Mouse (Mus musculus) embryonic facial prominence, embryonic 10.5 days (tissue): ENCODE measurements around the gene Mtfr1l. TPM values are rescaled to one million over a fixed set of nuclear protein-coding genes. Genes with fewer than 3 reads are reported as not detected.
A peak's percentile ranks its signal among the peaks of the same experiment; 100 is the strongest.

Experiments used
- DNase-seq: peaks from one replicate; pipeline ENCODE4 v3.0.0-alpha.2; 2017; ENCODE audit warnings: low spot score
- H3K27ac ChIP-seq: fragments of 300-500 bp; sonication (generic); replicated peaks from 2 replicates; pipeline ENCODE4 v1.5.1; 2016; ENCODE audit warnings: mild to moderate bottlenecking
- H3K27me3 ChIP-seq: fragments of 300-500 bp; sonication (generic); replicated peaks from 2 replicates; pipeline ENCODE4 v1.6.1; 2016; ENCODE audit warnings: low read depth, mild to moderate bottlenecking; ENCODE audit not compliant: poor library complexity, severe bottlenecking
- H3K36me3 ChIP-seq: fragments of 300-500 bp; sonication (generic); replicated peaks from 2 replicates; pipeline ENCODE4 v1.6.1; 2016; ENCODE audit warnings: mild to moderate bottlenecking, moderate library complexity
- H3K4me1 ChIP-seq: fragments of 300-500 bp; sonication (generic); 2 replicates; pipeline ENCODE4 v1.6.1; 2016
- H3K4me3 ChIP-seq: fragments of 300-500 bp; sonication (generic); 2 replicates; pipeline ENCODE4 v1.5.1; 2016; ENCODE audit warnings: mild to moderate bottlenecking, moderate library complexity
- H3K9me3 ChIP-seq: fragments of 300-500 bp; sonication (generic); 2 replicates; pipeline ENCODE4 v1.6.1; 2016; ENCODE audit warnings: mild to moderate bottlenecking
- WGBS: fragments of 180-500 bp; shearing (Covaris S2); methylation state at CpG from one replicate; pipeline ENCODE4 v1.1.7; 2016; 5-methylcytosine and 5-hydroxymethylcytosine counted together
- polyA plus RNA-seq: library from polyadenylated mRNA; unstranded; fragments of >200 nt; fragmentation: Nextera tagmentation; extraction: Ambion mirVana; gene quantifications from 2 replicates; pipeline ENCODE4 v1.2.1, GENCODE M21; 2016

Mtfr1l gene
- polyA plus RNA-seq, 1 experiment from 2014 or later = 114 TPM

DNA sequence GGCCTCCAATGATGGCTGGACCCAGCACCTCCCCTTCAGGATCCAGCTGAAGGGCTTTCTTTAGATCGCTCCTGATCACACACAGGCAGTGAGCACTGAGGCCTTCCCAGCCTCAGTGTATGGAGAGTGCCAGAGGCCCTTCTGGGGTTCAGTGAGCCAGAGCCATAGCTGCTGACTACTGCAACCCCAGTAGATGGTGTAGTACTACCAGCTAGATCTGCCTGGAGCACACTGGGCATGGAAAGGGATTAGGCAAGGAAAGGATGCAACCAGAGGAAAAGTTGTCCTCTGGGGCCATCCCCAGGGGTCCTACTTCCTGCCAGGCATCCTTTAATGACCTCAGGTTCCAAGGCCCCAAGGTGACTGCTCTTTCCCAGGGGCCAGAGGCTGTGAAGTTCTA is 18.4 kb upstream of the Mtfr1l start:
- DNase-seq = no peak
- WGBS = 72% methylated on average over 1 of the region's 1 CpGs
- Histone ChIP-seq H3K9me3 (peaks cover 9% of the 10 kb centered on the region), H3K27me3 (no peaks in the 10 kb centered on the region), H3K4me1 (peaks cover 30% of the 10 kb centered on the region), H3K36me3 (peaks cover 25% of the 10 kb centered on the region), H3K4me3 (no peak overlapping the region), H3K27ac (no peak overlapping the region)

DNA sequence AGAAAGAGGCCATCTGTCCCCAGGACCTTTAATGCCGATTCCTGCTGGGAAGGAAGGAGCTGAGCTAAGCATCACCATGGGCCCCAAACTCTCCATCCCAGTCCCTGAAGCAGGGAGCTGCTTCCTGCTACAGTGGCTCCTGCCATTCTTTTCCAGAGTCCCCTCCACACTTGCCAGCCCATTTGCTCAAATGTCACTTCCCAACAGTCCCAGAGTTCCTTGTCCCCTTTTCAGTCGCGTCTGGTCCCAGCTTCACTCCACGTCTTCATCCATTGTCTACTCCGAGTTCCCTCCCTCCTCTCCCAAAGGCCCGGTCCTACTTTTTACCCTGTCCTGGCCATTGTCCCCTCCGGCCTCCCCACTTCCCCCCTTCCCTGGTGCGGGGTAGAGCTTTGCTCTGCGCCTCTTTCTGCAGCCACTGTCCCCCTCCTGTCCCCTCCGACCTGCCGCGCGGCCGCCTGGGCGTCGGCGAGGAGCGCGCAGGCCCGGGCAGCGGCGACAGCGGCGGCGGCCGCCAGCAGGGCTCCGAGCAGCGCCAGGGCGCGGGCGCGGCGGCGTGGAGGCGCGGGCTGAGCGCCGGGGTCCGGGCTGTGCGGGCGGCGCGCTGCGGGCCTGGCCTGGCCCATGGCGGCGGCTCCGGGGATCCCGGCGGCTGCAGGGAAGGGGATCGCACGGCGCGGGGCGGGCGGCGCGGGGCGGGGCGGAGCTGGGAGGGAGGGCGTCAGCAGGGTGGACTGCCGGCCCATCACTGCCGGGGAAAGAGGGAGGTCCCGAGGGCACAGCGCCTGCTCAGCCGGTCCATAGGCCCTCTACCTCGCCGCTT is 16.5 kb upstream of the Mtfr1l start, which contains the start of gene Selenon:
Gene Selenon (minus strand): TSS at position 673 of the 823 bp plus-strand sequence.
- Histone ChIP-seq H3K4me3 (peak within 1 kb of the TSS; percentile 78), H3K36me3 (peaks cover 44% of the 10 kb centered on the region), H3K27ac (peak within 1 kb of the TSS; percentile 93), H3K27me3 (no peaks in the 10 kb centered on the region), H3K4me1 (peaks cover 32% of the 10 kb centered on the region), H3K9me3 (peaks cover 9% of the 10 kb centered on the region)
- WGBS = under 1% methylated on average over 67 of the region's 67 CpGs
- DNase-seq = peak; percentile 87

DNA sequence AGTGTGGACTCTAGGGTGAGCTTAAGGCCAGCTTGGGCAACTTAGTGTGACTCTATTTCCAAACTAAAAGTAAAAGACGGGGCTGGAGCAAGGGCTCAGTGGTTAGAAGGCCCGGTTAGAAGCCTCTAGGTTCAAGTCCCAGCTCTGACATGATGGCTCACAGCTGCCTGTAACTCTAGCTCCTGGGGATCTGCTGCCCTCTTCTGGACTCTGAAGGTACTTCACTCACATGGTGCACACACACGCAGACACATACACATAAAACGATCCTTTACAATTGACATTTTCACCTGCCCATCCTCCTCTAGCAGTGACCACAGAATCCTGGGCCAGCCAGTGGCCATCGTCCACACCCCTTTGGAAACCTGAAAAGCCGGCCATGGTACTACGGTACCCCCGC is 14.7 kb upstream of the Mtfr1l start:
- H3K36me3 ChIP-seq = peaks cover 62% of the 10 kb centered on the region

DNA sequence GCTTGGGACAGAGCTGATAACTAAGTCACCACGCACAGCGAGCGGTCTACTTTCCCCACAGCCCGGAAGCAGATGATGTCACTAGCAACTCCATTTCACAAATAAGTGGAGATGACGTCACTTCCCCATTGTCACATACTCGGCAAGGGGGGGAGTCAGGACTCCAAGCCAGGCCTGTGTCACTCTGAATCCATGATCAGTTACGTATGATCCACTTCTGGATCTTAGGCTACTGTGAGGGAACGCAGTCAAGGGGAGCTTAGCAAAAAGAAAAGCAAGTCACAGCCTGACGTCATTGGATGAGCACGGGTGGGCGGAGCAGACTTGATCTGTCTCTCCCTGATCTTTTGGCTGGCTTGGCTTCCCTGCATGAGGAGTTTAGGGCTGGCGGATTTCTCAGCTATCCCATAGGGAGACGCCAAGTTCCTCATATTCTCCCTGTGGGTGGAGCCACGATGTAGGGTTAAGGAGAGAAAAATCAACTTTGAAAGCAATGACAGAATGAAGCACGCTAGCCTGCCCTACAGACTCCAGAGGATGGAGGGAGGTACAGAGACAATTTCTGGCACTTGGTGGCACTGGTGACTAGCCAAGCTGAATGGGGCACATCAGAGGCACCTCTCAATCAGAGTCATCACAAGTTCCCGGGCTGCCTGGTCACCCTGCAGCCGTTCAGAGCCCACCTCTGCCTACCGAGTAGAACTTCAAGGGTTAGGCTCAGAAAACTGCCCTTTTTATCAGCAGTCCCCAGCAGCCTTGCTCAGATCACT is 13.2 kb upstream of the Mtfr1l start:
- Histone ChIP-seq H3K4me1 (peaks cover 32% of the 10 kb centered on the region), H3K27ac (no peak overlapping the region), H3K36me3 (peaks cover 77% of the 10 kb centered on the region), H3K4me3 (no peak overlapping the region), H3K9me3 (peaks cover 9% of the 10 kb centered on the region), H3K27me3 (no peaks in the 10 kb centered on the region)
- no peak for DNase-seq
- 78% methylated on average over 18 of the region's 18 CpGs for WGBS

More for the DNA sequence above, 14.7 kb upstream of the Mtfr1l start:
- peaks cover 9% of the 10 kb centered on the region for H3K9me3 ChIP-seq
- H3K27ac ChIP-seq = no peak overlapping the region
- no peak overlapping the region for H3K4me3 ChIP-seq
- DNase-seq = no peak
- peaks cover 32% of the 10 kb centered on the region for H3K4me1 ChIP-seq
- WGBS = 98% methylated on average over 8 of the region's 8 CpGs
- no peaks in the 10 kb centered on the region for H3K27me3 ChIP-seq

DNA sequence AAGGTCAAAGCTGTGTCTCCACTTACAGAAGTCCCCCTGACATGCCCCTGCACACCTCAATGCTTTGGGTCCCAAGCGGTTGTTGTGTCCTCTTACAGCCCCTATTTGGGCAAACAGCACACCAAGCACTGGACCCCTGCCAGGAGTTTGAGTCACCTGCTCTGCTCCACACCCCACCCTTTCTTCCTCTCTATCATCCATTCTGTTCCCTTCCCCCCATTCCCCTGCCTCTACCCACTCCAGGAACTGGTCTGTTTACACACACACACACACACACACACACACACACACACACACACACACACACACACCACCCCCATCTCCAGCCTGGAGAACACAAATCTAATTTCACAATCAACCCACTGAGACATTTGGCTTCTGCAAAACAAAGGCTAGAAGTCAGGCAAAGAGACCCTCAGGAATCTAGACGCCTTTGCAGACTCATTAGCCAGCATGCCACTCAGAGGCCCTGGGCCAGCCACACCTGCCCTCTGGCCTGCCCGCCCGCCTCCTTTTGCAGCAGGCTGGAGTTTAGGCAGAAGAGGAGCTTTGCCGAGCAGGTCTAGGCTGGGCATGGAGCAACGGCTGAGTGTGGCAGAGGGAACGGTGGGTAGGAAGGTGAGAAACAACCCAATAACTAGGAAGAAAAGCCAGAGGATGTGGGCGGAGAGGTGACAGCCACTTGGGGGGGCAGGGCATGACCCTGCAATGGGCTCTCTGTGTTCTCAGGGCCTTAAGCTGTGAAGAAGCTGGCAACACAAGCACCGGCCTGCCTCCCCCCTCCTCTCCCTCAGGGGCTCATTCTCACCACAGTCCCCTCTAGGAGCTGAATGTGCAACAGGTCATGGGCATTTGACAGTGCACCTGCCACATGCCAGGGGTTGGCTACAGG is 11.9 kb upstream of the Mtfr1l start:
- DNase-seq = no peak
- 0 out of 2 replicates have a peak overlapping the region, but pooled peaks have one; percentile 16 for H3K27ac ChIP-seq
- 69% methylated on average over 9 of the region's 9 CpGs for WGBS
- no peak overlapping the region for H3K4me3 ChIP-seq
- H3K27me3 ChIP-seq = no peaks in the 10 kb centered on the region
- H3K9me3 ChIP-seq = peaks cover 9% of the 10 kb centered on the region
- H3K4me1 ChIP-seq = peaks cover 27% of the 10 kb centered on the region
- peaks cover 90% of the 10 kb centered on the region for H3K36me3 ChIP-seq

DNA sequence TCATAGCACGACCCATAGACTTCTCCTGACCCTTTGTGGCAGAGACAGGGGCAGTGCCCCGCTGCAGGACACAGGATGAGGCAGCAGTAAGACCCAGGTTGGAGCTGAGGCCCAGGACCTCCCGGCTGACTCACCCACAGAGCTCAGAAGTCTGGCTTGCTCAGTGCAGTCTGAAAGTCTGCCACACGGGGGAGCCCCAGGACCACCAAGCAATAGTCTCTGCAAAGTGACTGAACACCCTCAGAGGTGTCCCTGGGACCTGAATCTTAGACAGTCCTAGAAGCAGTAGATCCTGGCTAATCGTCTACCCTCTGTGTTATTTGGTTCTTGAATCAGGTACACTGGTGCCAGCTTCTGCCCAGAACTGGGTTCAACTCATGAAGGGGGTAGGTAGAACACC is 8.1 kb upstream of the Mtfr1l start:
- Histone ChIP-seq H3K27ac (no peak overlapping the region), H3K4me1 (peaks cover 14% of the 10 kb centered on the region), H3K4me3 (no peak overlapping the region), H3K9me3 (no peaks in the 10 kb centered on the region), H3K36me3 (peaks cover 100% of the 10 kb centered on the region), H3K27me3 (no peaks in the 10 kb centered on the region)
- 15% methylated on average over 5 of the region's 5 CpGs for WGBS
- DNase-seq = peak; percentile 91

DNA sequence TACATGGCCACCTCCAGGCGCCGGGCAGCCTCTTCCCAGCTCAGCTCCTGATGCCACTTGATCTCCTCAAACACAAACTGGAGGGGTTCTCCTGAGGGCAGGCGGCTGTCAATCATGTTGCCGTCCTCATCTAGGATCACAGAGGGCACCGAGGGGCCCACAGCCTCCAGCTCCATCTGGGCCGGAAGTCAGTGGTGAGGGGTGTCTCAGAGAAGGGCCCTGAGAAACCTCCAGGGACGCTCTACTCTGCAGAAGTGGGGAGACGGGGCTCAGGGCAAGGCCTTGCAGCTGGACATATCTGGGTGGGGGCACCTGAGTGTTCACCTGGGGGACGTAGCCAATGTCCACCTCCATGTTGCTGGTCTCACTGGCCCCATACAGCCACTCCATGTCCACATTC is 7.5 kb upstream of the Mtfr1l start:
- Histone ChIP-seq H3K27ac (no peak overlapping the region), H3K27me3 (no peaks in the 10 kb centered on the region), H3K4me1 (peaks cover 9% of the 10 kb centered on the region), H3K36me3 (peaks cover 97% of the 10 kb centered on the region), H3K4me3 (no peak overlapping the region), H3K9me3 (no peaks in the 10 kb centered on the region)
- DNase-seq = no peak
- WGBS = 88% methylated on average over 9 of the region's 9 CpGs

DNA sequence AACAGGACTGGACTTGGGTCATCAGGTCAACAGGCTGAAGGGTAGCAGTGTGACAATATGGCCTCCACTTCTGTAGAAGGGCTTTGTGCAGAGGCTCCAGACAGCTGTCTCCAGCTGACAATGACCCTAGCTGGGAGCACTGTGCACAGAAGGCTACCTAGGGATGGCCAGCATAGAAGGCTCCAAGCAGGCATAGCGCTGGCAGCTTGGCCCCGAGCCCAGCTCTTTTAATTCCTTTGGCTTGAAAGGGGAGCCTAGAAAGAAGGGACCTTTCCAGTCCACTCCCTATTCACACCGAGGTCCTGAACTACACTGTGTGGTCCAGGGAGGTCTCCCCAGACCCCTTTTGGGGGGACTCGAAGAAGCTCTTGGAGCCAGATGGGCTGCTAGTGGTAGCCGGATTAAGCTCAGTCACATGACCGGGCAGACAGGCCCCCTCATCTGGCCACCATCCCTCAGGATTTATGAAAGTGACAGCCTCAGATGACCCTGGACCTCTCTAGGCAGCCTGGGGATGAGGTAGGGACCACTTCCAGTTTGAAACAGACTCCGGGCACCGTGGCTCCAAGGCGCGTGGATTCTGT is 3.9 kb upstream of the Mtfr1l start:
- Histone ChIP-seq H3K9me3 (no peaks in the 10 kb centered on the region), H3K27ac (no peak overlapping the region), H3K4me1 (peaks cover 16% of the 10 kb centered on the region), H3K27me3 (no peaks in the 10 kb centered on the region), H3K36me3 (peaks cover 60% of the 10 kb centered on the region), H3K4me3 (no peak overlapping the region)
- 88% methylated on average over 10 of the region's 10 CpGs for WGBS
- DNase-seq = no peak

DNA sequence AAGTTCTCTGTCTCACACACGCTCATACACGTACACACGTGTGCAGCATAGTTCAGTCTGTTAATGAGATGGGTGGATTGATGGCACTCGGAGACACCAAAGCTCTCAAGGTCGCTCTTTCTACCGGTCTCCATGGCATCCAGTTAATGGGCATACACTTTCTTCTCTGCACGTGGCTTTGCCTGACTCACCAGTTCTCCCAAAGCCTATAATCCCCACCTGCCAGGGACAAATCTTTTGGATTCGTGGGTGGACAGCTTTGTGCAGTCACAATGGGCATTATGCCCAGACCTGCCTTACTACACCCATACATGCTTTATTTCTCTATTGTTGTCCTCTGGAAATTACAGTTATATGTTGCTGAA is 582 bp upstream of the Mtfr1l start:
- H3K4me1 ChIP-seq = peaks cover 25% of the 10 kb centered on the region
- H3K27me3 ChIP-seq = no peaks in the 10 kb centered on the region
- peak overlapping the region; percentile 94 for H3K4me3 ChIP-seq
- 19% methylated on average over 8 of the region's 8 CpGs for WGBS
- DNase-seq = no peak
- no peaks in the 10 kb centered on the region for H3K9me3 ChIP-seq
- peaks cover 37% of the 10 kb centered on the region for H3K36me3 ChIP-seq
- H3K27ac ChIP-seq = peak overlapping the region; percentile 87

DNA sequence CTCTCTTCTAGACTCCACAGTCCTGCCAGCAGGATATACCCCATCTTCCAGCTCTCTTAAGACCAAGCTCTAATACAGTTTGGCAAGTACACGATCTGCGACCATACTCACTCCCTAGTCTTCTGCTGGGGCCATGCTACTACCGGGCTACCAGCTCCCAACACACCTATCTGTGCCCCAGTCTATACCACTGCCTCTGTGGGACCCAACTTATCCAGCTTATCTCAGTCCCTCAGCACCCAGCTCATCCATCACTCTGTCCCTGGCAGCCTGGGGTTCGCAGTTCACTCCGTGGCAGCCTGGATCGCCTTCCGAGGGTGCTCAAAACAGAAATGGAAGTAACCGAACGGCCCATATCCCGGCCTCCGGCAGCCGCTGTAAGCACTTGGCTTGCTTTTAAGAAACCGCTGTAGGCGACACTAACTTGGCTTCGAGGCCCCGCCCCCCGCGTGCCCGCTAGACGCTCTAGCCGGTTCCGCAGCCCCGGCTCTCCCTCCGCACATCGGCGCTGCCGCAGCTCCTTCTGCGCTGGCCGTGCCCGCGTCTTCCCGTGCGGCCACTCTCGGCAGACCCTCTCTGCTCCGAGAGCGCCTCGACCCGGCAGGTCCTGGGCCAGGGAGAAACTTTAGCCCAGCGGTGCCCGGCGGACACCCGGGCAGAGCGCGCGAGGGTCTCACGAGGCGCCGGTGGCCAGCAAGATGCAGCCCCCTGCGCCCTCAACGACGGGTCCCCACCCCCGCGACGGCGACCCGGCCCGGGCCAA is 882 bp downstream of the Mtfr1l start:
- H3K4me1 ChIP-seq = peaks cover 25% of the 10 kb centered on the region
- peak; percentile 78 for DNase-seq
- H3K9me3 ChIP-seq = no peaks in the 10 kb centered on the region
- 1% methylated on average over 57 of the region's 57 CpGs for WGBS
- H3K27ac ChIP-seq = peak overlapping the region; percentile 87
- no peaks in the 10 kb centered on the region for H3K27me3 ChIP-seq
- H3K4me3 ChIP-seq = peak overlapping the region; percentile 94
- peaks cover 37% of the 10 kb centered on the region for H3K36me3 ChIP-seq

DNA sequence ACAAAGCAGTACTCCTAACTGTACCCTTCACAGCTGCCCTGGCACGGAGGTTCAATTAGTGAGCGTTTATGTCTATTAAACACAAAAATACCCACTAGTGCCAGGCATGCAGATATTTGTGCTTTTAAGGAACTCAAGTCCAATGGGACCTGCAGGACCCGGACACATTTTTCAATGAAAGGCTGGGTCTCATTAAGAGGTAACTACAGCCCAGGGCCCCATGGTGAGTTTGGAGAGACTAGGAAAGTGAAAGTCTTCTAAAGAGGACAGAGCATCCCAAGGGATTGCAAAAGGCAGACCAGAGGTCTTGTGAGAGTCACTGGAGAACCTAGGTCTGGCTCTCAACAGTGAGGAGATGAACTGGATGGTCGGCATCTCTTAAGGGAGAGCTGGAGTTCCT is 1.8 kb downstream of the Mtfr1l start:
- WGBS = 89% methylated on average over 4 of the region's 4 CpGs

More for the DNA sequence above, 1.8 kb downstream of the Mtfr1l start:
- no peak for DNase-seq
- Histone ChIP-seq H3K4me3 (peak overlapping the region; percentile 94), H3K4me1 (peaks cover 25% of the 10 kb centered on the region), H3K9me3 (no peaks in the 10 kb centered on the region), H3K36me3 (peaks cover 37% of the 10 kb centered on the region), H3K27me3 (no peaks in the 10 kb centered on the region), H3K27ac (no peak overlapping the region)
